Mouse (Mus musculus) natural killer cell, adult 2 months (primary cell): ENCODE measurements around the gene Plekhm1.

Source experiments
- DNase-seq, 2 experiments: peaks; one replicate each; pipeline ENCODE4 v3.0.0; 2022; ENCODE audit warnings: low spot score in 2 of 2

Plekhm1 gene

DNA sequence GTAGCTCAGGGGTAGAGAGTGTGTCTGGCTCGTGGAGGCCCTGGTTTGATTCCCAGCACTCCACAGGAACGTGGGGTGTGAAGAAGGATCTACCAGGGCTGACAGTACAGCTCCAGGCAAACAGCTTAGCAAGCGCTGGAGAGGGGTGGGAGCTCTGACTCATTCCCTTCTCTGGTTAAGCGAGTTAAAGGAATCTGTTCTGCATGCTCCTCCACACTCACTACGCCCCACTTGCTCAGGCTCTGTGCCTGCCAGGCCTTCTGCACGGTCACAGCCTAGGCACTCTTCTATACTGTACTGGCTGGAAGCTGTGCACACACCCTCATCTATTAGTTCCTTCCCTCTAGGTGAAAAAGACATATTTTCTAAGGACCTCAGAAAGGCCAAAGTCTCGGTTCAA, 18.5 kb downstream of the Plekhm1 start:
- DNase-seq = no peak

DNA sequence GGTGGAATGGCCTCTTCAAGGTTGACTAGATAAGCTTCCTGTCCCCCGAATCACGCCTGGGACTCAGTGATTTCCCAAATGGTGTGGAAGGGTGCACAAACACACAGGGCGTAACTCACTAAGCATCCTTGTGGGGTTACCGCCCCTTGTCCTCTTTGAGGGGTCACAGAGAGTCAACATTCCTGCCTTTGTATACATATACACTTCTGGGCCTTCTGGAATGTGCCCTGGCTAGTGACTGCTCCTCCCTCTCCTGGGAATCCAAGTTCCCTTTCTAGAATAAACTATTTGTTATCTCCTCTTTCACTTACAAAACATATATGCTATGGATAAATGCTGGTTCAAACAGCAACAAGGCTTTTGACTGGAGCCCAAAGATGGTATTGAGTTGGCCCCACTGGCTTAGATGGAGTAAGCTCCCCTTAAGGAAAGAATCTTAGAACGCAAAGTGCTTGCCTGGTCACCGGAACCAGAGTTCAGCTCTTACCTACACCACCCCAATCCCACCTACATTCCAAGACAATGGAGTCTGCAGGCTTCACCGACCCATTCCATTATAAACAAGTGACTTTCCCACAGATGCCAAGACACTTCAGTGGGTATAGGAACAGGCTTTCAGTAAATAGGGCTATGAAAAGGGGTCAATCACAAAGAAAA, 24.5 kb downstream of the Plekhm1 start:
- no peak for DNase-seq

DNA sequence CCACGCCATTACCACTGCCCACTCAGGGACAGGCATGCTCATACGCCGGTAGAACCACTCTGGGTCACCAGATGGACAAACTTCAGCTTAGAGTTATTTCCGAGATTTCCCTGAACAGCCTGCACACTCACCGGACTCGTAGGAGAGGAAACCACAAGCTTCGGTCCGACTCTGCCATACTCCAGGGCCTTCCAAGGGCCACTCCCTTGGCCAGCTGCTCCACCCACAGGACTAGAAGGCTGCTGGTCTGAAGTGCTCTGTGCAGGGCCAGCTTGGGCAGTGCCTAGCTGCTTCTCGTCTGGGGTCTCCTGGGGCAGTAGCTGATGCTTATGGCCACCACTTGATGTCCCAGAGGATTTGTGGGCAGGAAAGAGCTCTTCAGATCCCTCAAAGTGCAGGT, 25.7 kb downstream of the Plekhm1 start:
- DNase-seq = no peak

DNA sequence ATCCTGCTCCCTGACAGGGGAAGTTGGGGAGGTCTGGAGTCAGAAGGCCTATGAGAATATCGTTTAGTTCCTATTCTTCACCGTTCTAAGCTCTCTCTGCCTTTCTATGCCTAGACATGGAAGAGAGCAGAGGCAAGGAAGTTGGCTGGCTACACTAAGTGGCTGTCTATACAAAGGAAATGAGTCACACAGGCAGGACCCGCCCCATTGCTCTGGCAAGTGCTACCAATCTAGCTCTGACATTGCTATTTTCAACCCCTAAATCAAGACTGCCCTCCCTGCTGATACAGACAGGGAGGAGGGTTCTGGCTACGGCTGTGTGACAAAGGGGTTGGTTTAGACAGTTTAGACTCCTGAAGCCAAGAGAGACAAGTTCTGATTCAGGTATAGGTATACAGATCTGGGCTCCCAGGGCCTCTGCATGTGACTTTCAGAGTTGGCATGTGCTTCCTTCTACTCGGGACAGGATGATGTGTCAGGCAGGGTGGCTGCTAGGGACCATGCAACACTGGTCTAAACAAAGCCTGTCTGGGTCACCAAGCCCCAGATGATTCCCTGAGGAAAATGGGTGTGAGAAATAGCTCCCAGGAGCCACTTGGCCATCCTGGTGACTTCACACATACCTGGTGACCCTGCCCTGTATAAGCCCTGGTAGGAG, 30.4 kb downstream of the Plekhm1 start:
- DNase-seq = peak; percentile 62 to 65

DNA sequence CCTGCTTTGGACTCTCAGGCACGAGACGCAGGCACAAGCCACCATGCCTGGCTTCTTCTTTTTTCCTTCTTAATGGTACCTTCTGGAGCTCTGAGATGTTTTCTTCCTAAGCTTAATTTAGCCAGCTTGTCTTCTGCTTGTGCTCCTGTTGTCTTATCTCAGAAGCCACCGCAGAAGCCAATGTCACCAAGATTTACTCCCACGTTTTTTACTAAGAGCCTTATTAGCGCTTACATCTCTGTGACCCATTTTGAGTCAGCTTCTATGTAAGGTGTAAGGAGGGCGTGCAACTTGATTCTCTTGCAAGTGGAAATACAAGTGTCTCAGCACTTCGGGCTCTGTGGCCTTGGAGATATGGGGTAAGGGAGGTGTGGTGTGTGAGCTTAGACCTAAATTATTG, 31.0 kb downstream of the Plekhm1 start:
- no peak for DNase-seq

DNA sequence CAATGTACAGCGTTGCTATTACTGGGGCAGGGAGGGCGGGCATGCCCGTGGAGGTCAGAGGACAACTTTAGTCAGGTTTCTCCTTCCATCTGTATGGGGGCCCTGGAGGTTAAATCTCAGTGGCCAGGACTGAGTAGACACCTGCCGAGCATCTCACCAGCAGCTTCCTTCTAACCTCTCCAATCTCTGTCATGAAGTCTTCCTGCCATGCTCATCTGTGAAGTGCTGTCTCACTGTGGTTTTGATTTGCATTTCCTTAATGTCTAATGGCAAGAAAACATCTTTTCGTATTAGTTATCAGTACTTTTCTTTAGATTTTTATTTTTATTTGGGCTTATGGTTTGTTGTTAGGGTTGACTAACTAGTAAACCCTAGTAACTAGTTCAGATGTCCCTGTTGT, 32.0 kb downstream of the Plekhm1 start:
- no peak for DNase-seq

DNA sequence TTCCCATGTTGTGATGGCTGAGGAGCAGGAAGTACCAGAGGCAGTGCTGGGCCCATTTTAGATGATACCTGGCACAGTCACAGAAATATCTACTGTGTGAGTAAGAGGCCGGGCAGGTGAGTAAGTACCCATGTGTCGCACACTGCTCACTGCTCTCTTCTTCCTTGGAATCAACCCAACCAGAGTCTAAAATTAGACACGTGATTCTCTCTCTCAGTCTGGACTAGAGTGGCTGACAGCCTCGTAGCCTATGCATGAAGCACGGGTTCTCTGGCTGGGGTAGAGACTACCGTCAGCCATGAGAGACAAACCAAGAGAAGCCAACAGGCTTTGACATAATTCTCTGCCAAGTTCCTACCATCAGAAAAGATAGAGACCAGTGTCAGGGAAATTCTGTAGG, 34.1 kb downstream of the Plekhm1 start:
- no peak for DNase-seq

DNA sequence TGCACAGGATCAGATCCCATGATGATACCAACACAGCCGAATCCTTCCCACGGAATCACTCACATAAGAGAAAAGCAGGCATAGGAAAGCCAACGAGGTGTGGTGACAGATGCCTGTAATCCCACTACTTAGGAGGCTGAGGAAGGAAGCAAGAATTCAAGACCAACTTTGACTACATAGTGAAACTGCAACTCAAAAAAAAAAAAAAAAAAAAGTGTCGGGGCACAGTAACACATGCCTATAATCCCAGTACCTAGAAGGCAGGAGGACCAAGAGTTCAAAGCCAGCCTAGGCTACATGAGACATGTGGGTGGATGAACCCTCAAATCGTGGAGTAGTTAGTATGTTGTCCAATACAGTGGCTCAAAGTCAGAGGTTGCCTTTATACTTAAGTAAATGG, 36.7 kb downstream of the Plekhm1 start:
- DNase-seq = no peak

DNA sequence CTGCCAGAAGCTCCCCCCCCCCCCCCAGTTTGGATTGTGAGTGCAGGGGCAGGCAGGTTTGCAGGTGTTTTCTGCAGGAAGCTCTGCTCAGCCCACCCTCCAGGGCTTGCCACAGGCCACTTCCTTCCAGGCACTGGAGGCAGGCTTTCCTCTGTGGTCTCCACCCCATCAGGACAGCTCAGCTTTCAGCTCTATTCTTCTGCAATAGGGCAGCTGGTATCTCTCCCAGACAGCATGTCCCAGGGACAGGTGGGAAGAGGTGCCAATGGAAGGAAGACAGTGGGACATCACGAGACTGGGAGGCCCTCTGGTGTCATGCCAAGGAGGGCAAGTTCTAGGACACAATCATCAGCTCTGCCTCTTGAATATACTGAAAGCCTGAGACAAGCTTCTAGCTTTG, 37.2 kb downstream of the Plekhm1 start:
- DNase-seq = peak in 1 of 2 experiments; percentile 47

DNA sequence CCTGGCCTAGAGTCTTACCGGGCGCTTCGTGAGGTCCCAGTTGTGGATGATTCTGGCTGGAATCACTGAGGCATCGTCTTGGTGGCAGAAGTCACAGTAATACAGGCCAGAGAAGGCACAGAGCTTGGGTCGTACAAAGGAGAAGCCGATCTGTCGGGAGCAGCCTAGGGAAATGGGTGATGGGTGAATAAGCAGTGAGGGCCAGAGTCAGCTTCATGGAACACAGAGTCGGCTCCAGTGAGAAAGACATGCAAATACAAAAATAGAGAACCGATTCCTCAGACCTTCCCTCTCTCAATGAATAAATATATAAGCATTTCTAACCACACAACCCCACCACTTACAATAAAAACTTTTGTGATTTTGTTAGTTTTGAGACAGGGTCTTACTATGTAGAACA, 38.6 kb downstream of the Plekhm1 start:
- no peak for DNase-seq

DNA sequence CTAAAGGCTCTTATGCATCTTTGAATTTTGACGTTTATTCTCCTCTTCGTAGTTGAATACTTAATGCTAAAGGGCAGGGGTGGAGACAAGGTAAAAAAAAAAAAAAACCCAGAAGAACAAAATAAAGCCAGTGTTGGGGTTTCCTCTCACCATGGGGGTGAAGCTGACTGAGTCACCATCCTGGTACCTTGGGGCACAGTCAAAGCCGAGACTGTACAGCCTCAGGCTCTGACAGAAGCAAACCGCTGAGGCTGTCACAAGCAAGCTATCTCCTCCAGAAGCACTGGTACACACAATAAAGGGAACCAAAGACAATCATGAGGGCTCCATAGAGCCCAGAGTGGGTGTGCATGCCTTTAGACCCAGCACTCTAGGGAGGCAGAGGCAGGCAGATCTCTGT, 39.9 kb downstream of the Plekhm1 start:
- DNase-seq = peak; percentile 42 to 50

DNA sequence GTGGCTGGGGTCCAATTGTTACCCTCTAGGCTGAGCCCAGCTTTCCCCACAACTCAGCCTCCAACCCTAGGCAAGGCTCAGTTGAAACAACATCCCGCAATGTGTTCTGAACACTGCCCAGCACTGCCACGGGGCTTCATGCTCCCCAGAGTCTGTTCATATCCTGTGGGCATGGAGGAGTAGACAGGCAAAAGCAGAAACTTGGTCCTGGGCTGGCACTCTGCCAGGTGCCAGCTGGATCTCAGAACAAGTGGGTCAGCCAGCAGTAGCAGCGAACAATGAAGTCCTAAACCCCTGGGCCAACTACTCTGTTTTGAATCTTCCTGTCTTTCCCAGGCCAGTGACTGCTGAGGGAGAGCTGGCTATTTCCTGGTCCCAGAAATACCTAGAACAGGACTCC, 40.4 kb downstream of the Plekhm1 start:
- DNase-seq = no peak

DNA sequence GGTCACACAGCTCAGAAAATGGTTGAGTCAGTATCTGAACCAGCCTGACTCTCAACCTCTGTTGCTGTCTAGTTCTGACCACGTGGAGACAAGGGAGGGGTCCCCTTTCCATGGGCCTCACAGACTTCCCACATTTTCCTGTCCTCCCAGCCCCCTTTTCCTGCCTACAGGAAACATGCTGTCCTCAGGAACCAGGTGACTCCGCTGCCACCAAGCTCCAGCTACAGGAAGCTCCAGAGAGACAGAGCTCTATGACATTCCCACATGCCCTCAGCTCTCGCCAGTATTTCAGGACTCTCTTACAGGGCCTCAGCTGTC, 41.3 kb downstream of the Plekhm1 start:
- no peak for DNase-seq

DNA sequence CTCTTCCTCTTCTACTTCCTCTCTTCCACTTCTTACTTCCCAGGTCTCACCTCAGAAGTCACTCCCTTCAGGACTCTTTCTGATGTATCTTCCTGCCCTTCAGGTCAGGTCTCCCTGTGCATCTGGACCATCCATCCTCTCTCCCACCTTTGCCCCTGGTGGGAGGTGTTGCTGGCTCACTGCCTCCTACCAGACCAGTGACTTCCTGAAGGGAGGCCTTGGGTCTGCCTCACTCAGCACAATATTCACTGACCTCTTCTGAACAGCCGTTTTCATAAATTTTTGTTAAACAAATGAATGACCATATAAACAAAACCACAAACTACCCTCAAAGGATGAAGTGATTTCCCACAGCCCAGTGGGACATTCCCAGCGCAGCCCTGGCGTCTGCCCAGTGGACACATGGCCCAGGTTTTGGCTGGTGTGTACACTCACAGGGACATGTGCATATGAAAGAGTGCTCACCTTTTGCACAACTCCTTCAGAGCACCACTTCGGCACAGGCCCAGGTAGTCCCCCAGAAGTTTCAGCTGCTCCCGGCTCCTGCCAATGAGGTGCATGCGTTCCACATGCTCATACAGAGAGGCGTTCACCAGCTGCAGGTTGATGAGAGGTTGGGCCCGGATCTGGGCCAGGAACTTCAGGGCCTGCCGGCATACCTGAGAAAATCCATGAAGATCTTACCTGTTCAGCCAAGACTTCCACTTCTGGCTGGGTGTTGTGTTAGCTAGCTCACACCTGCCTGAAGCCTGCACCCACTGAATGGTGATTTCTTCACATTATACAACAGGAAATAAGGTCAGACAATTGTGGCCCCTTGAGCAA, 41.9 kb downstream of the Plekhm1 start:
- no peak for DNase-seq

DNA sequence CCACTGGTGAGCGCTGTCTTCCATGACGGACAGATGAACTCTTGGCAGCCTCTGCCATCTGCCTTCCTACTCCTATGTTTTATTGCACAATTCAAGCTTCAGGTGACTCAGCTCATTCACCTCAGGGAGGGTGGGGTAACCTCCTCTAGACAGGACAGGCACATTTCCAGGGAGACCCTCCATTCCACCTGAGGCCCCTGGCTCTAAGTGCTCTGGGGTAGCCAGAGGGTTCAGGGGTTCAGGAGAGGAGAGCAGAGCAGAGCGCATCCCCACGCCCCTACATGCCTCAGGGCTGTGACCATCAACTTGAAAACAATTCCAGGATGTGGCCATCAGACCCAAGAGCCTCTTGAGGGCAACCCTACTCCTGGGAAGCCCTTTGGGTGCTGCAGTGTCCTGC, 47.0 kb downstream of the Plekhm1 start:
- DNase-seq = no peak

DNA sequence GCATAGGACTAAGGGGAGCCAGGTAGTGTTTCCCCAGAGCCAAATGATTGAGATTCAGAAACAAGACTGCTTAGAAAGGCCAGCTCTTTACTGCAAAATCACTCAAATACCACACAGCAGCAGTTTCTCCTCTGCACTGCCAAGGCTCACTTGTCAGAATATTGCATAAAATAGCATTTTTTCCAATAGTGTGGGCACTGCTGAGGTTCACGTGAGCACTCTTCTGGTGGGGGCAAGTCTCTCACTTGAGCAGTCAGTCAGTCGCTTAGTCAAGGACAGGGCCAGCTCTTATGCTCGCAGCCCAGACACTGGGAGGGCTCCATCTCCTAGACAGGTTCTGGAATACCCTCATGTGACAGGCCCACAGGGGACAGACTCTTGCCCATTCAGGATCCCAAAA, 47.5 kb downstream of the Plekhm1 start:
- no peak for DNase-seq

DNA sequence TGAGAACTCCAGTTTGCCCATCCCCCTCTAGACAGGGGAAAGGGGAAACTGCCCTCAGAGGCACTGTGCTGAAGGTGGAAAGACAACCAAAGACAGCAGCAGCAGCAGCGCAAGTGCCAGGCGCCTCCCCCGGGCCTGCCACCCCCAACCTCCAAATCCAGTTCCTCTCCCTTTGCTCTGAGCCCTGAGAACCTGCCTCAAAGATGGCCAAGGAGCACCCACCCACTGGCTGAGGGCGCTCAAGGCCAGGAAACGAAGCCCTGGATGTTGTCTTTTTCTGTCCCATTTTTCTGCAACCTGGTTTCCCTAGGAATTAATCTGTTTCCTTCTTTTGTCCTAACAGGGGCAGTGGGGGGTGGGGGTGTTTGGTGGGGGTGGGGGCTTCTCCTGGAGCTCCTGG, 48.2 kb downstream of the Plekhm1 start:
- no peak for DNase-seq

DNA sequence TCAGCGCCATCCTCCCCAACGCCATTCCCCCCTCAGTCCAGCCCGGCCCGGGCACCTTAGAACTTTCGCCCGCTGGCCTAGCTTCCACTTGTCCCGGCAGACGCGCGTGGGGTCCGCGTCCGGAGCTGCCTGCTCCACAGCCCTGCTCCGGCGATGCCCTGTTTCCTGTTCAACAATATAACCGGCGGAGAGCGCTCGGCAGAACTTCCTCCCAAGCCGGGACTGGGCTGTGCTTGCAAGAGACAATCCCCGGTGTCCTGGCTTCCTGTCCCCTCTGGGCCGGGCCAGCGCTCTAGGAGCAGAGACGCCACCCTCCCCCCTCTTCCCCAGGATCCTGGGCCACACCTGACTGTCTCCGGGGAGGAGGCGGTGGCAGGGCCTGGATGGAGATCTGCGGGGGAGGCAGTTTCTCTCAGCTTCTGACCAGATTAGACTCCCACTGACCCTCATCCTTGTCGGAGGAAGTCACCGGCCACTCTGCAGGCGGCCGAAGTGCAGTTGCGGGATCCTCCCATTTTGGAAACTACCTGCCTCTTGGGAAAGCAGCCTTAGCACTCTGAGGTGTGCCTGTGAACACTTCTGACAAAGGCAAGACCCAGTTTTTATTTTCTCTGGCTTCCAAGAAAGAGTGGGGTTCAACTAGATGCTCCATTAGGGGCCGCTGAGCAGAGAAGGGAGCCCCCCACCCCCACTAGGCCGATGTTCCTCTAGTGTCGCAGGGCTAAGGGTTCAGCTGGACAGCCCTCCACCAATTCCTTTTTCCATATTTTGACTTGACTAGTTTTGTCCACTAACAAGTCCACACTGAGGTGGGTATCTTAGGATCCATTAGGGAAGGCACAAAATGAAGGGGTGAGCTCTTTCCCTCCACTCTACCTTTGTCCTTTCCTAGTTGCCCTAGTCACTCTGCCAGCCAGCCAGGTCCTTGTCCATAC, 49.0 kb downstream of the Plekhm1 start, which contains the start of gene Arhgap27:
Gene Arhgap27 (minus strand): TSS at position 479 of the 935 bp plus-strand sequence.
- peak; percentile 30 to 52 for DNase-seq

DNA sequence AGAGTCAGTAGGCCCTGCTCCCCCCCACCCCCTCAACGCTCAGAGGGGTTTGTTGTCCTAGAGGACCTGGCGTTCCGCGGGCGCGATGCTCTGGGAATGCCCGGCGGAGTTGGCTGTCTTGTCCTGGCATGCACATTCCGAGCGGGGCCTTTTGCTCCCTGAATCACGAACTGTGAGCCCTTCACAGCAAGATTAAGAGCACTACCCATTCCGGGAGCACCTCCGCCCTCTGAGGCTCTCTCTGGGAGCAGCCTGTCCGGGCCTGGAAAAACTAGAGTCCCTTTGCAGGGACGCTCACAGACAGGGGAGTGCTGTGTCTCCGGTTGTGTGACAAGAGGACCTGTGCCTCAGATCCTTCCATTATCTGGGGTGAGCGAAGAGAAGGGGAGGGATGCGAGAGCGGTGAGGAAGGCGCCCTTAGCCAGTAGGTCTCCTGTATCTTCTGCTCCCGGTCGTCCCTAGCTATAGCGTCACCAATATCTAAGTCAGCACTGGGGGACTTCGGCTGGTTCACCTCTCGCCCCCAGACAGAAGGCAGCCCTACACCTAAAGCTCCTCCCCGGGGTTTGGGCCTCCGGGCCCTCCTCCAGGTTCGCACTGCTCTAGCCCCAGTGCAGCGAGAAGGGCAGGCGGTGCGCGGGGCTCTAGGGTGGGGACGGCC, 49.8 kb downstream of the Plekhm1 start:
- DNase-seq = no peak

DNA sequence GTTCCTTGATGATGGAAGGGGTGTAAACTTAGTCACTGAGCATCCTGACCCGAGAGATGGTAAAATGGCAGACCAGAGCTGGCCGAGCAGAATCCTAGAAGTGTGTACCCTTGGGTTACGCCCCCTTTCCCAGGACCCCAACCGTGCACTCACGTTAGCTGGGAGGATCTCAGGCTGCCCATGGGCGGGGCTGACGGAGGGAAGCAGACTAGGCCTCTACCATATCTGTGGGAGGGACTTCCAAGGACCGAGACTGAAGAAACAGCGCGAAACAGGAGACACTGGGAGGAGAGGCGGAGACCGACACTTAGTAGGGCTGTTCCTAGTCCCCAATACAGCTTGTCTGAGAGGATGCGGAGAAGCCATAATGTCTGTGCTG, 50.4 kb downstream of the Plekhm1 start:
- no peak for DNase-seq

DNA sequence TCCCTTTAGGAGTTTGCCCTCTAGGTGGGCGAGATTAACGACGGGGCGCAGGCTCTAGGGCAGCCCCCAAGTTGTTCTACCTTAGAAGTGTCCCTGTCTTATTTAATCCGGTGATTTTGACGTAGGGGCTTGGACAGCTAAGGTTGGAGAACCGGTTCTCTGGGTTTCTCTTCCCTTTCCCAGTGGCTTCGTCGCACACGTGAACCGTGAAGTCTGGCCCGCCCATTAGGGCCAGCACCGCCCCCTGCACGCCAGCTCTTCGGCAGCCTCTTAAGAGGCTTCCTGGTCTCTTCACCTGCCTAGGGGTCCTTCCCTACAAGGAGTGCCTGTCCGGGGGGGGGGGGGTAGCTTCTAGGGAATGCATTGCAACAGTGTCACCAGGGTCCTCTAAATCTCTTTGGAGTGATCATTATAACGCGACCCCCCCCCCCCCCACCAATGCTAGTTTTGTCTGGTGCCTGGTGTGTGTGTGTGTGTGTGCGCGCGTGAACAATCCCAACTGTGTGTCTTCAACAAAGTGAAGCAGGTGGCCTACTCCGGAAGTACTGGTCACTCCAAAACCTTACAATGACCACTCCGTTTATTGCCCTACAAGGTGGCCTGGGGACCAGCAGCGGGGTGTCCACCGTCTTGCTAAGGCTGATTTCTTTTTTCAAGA, 51.0 kb downstream of the Plekhm1 start:
- no peak for DNase-seq
